Mouse (Mus musculus) heart, embryonic 12.5 days (tissue): Measurements from ENCODE around the gene Olfr1499. TPM values are rescaled to one million over a fixed set of nuclear protein-coding genes. Genes with fewer than 3 reads are reported as not detected.
"Not testable (repeated sequence)": the region's sequence is repeated elsewhere in the genome, so short reads cannot be mapped to it uniquely, and the experiment has no call there.

Experiments
- ATAC-seq: fragments of 200-750 bp; cut with Nextera tagmentation; 2 replicates; pipeline ENCODE4 v1.8.0; 2017; ENCODE audit warnings: moderate TSS enrichment, moderate library complexity; ENCODE audit not compliant: insufficient number of reproducible peaks, low FRiP score
- H3K27ac ChIP-seq: fragments of 300-500 bp; sonication (generic); 2 replicates; pipeline ENCODE4 v1.5.1; 2016; ENCODE audit warnings: mild to moderate bottlenecking, moderate library complexity; ENCODE audit not compliant: poor library complexity, severe bottlenecking
- H3K27me3 ChIP-seq: fragments of 300-500 bp; sonication (generic); replicated peaks from 2 replicates; pipeline ENCODE4 v1.6.1; 2016; ENCODE audit warnings: mild to moderate bottlenecking, moderate library complexity
- H3K36me3 ChIP-seq: fragments of 300-500 bp; sonication (generic); 2 replicates; pipeline ENCODE4 v1.6.1; 2016; ENCODE audit warnings: mild to moderate bottlenecking, moderate library complexity
- H3K4me1 ChIP-seq: fragments of 300-500 bp; sonication (generic); replicated peaks from 2 replicates; pipeline ENCODE4 v1.6.1; 2016; ENCODE audit warnings: mild to moderate bottlenecking
- H3K4me2 ChIP-seq: fragments of 300-500 bp; sonication (generic); 2 replicates; pipeline ENCODE4 v1.6.1; 2016; ENCODE audit warnings: mild to moderate bottlenecking, moderate library complexity
- H3K4me3 ChIP-seq: fragments of 300-500 bp; sonication (generic); 2 replicates; pipeline ENCODE4 v1.5.1; 2016; ENCODE audit warnings: mild to moderate bottlenecking
- H3K9ac ChIP-seq: fragments of 300-500 bp; sonication (generic); 2 replicates; pipeline ENCODE4 v1.6.1; 2016; ENCODE audit warnings: mild to moderate bottlenecking, moderate library complexity
- H3K9me3 ChIP-seq: fragments of 300-500 bp; sonication (generic); replicated peaks from 2 replicates; pipeline ENCODE4 v1.6.1; 2016; ENCODE audit warnings: mild to moderate bottlenecking, moderate library complexity
- WGBS: fragments of 180-500 bp; shearing (Covaris S2); methylation state at CpG from one replicate; pipeline ENCODE4 v1.1.7; 2016; 5-methylcytosine and 5-hydroxymethylcytosine counted together
- polyA plus RNA-seq: library from polyadenylated mRNA; unstranded; fragments of >200 nt; fragmentation: Nextera tagmentation; extraction: Ambion mirVana; gene quantifications from 2 replicates; pipeline ENCODE4 v1.2.1, GENCODE M21; 2016

Gene Olfr1499
- not detected in 2 replicates for polyA plus RNA-seq

- Histone ChIP-seq H3K9ac (no peak within 1 kb of the TSS), H3K4me2 (no peak within 1 kb of the TSS), H3K27ac (no peak within 1 kb of the TSS), H3K4me3 (no peak within 1 kb of the TSS), H3K27me3 (no peaks in the 10 kb centered on the region), H3K36me3 (no peaks in the 10 kb centered on the region), H3K9me3 (0 out of 2 replicates have a peak, but pooled peaks cover 3% of the 10 kb centered on the region), H3K4me1 (no peaks in the 10 kb centered on the region)
- ATAC-seq: no peak
Measured at GRCm38 (mm10) chr19:13819347-13819746, at the start of gene Olfr1499. Gene Olfr1499, minus strand, starts transcription at chr19:13819447.

GRCm38 (mm10) chr19:13861495-13861894, 42.2 kb upstream of the Olfr1499 start, which contains the start of gene Olfr1502:
Gene Olfr1502, plus strand, starts transcription at chr19:13861795.
- no peaks in the 10 kb centered on the region for H3K9me3 ChIP-seq
- H3K4me3 ChIP-seq: no peak within 1 kb of the TSS
- no peaks in the 10 kb centered on the region for H3K4me1 ChIP-seq
- no peak for ATAC-seq
- WGBS: 70% methylated on average over 1 of the region's 1 CpGs
- H3K4me2 ChIP-seq: no peak within 1 kb of the TSS
- no peak within 1 kb of the TSS for H3K9ac ChIP-seq
- no peaks in the 10 kb centered on the region for H3K27me3 ChIP-seq
- no peaks in the 10 kb centered on the region for H3K36me3 ChIP-seq
- no peak within 1 kb of the TSS for H3K27ac ChIP-seq

DNA sequence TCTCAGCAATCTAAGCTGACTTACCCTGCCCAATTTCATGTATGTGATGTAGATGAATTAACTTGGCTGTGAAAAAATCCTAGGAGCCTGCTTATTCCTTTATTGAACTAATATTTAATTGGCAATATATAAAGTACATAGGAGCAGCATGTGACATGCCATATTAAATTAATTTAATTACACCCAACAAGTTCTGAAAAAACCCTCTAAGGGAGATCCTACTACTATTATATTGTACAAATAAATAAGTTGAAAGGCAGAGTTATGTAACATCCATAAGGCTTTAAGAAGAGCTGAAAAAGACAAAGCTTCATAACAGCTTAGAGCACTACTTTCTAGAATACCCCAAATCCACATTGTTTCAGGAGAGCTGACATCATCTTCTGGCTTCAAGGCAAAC, 31.3 kb upstream of the Olfr1499 start, which contains the start of gene Olfr1501:
Olfr1501 (minus strand) TSS at position 101 of the 400 bp plus-strand sequence.
- not testable (repeated sequence) for H3K9me3 ChIP-seq, H3K4me1 ChIP-seq, H3K9ac ChIP-seq, H3K36me3 ChIP-seq, H3K27me3 ChIP-seq, H3K4me3 ChIP-seq, ATAC-seq, H3K4me2 ChIP-seq, H3K27ac ChIP-seq

DNA sequence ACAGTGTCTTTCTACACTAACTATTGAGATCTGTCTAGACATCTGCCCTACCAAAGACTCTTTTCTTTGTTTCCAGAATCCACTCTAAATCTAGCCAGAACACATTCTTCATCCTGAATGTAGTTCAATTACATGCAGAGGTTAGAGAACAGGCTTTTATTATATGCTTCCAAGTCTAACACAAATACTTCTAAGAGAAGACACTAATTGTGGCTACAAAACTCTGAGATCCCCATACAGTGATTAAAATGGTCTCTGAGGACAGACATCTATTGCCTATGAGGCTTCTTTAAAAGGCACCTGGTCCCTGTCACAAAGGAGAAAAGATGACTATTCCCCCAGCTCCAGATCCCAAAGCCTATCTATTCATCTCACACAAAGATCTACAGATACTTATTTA, 11.1 kb upstream of the Olfr1499 start, which contains the start of gene Olfr1500:
Olfr1500 (minus strand) TSS at position 101 of the 400 bp plus-strand sequence.
- ATAC-seq: no peak
- Histone ChIP-seq H3K27me3 (no peaks in the 10 kb centered on the region), H3K4me1 (no peaks in the 10 kb centered on the region), H3K27ac (no peak within 1 kb of the TSS), H3K4me3 (no peak within 1 kb of the TSS), H3K9ac (no peak within 1 kb of the TSS), H3K4me2 (no peak within 1 kb of the TSS), H3K36me3 (no peaks in the 10 kb centered on the region), H3K9me3 (0 out of 2 replicates have a peak, but pooled peaks cover 3% of the 10 kb centered on the region)

DNA sequence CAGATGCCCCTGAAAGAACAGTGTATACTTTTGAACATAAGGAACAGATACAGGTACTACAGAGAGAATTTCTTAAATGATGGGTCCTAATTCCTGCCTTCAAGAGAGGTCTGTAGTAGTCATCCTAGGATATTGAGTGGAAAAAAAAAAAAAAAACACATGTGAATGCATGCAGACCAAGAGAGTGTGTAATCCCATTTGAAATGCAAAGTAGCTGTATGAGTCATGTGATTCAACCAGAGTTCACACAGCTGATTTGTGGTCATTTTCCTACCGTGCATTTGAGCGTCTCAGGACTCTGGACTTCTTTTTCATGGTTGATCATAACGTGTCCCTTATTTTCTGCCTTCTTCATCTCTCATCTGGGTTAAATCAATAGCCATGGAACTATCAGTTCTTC, 9.2 kb upstream of the Olfr1499 start:
- Histone ChIP-seq H3K27ac (no peak overlapping the region), H3K4me2 (no peak overlapping the region), H3K9ac (no peak overlapping the region), H3K27me3 (no peaks in the 10 kb centered on the region), H3K9me3 (0 out of 2 replicates have a peak, but pooled peaks cover 3% of the 10 kb centered on the region), H3K4me3 (no peak overlapping the region), H3K36me3 (no peaks in the 10 kb centered on the region), H3K4me1 (no peaks in the 10 kb centered on the region)
- WGBS: 61% methylated on average over 3 of the region's 3 CpGs
- ATAC-seq: no peak

DNA sequence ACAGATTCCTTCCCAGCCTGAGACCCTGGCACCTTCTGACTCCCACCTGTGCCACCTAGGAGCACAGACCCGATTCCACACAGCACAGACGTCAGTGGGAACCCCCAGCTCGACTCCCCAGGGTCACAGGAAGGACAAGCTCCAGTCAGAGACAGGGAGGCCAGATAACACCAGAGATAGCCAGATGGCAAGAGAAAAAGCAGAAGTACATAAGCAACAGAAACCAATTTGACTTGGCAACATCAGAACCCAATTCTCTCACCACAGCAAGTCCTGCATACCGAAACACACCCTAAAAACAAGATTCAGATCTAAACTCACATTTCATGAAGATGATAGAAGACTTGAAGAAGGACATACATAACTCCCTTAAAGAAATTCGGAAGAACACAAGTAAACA, 1.6 kb upstream of the Olfr1499 start:
- 44% methylated on average over 5 of the region's 5 CpGs for WGBS
- no peak overlapping the region for H3K27ac ChIP-seq
- H3K4me1 ChIP-seq: no peaks in the 10 kb centered on the region
- H3K4me3 ChIP-seq: no peak overlapping the region
- no peak for ATAC-seq
- no peaks in the 10 kb centered on the region for H3K27me3 ChIP-seq
- no peak overlapping the region for H3K9ac ChIP-seq
- H3K36me3 ChIP-seq: no peaks in the 10 kb centered on the region
- H3K9me3 ChIP-seq: 0 out of 2 replicates have a peak, but pooled peaks cover 3% of the 10 kb centered on the region
- H3K4me2 ChIP-seq: no peak overlapping the region

- Histone ChIP-seq H3K4me2 (no peak overlapping the region), H3K4me1 (no peaks in the 10 kb centered on the region), H3K9me3 (0 out of 2 replicates have a peak, but pooled peaks cover 3% of the 10 kb centered on the region), H3K9ac (no peak overlapping the region), H3K27ac (no peak overlapping the region), H3K27me3 (no peaks in the 10 kb centered on the region), H3K36me3 (no peaks in the 10 kb centered on the region), H3K4me3 (no peak overlapping the region)
- no peak for ATAC-seq
- 23% methylated on average over 5 of the region's 5 CpGs for WGBS
Measured at GRCm38 (mm10) chr19:13818827-13819226, 420 bp downstream of the Olfr1499 start.

GRCm38 (mm10) chr19:13812823-13813222, 6.4 kb downstream of the Olfr1499 start:
- ATAC-seq: no peak
- no peak overlapping the region for H3K9ac ChIP-seq
- no peak overlapping the region for H3K4me2 ChIP-seq
- 51% methylated on average over 2 of the region's 2 CpGs for WGBS
- no peak overlapping the region for H3K27ac ChIP-seq
- H3K27me3 ChIP-seq: no peaks in the 10 kb centered on the region
- no peaks in the 10 kb centered on the region for H3K4me1 ChIP-seq
- H3K36me3 ChIP-seq: no peaks in the 10 kb centered on the region
- H3K9me3 ChIP-seq: no peaks in the 10 kb centered on the region
- no peak overlapping the region for H3K4me3 ChIP-seq

DNA sequence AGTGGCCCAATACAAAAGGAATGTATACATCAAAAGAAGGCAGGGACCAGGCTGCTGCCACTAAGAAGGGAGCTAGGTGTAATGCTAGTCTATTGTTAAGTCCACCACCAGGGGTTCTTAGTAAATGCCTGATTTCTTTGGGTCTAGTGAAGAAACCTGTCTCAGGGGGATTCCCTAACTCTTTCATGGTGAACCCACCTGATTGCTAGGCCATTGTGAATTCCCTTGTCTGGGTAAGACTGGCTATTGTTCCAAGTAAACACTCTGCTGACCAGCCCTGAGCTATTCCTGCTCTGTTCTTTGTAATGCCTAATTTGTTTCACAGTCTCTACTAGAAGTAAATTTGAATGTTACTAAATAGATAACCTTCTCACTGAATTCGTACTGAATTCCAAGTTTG, 13.8 kb downstream of the Olfr1499 start:
- H3K4me3 ChIP-seq, H3K27me3 ChIP-seq, H3K9ac ChIP-seq, ATAC-seq, H3K4me1 ChIP-seq, H3K4me2 ChIP-seq, H3K36me3 ChIP-seq, H3K9me3 ChIP-seq, H3K27ac ChIP-seq: not testable (repeated sequence)
- 49% methylated on average over 1 of the region's 1 CpGs for WGBS

- Histone ChIP-seq H3K36me3 (no peaks in the 10 kb centered on the region), H3K9me3 (peaks cover 5% of the 10 kb centered on the region; the same call in 1 of the 2 replicates), H3K4me2 (no peak within 1 kb of the TSS), H3K27ac (no peak within 1 kb of the TSS), H3K4me3 (no peak within 1 kb of the TSS), H3K9ac (no peak within 1 kb of the TSS), H3K4me1 (no peaks in the 10 kb centered on the region), H3K27me3 (no peaks in the 10 kb centered on the region)
- no peak for ATAC-seq
Measured at GRCm38 (mm10) chr19:13798102-13798501, 21.1 kb downstream of the Olfr1499 start, which contains the start of gene Olfr1497. Gene Olfr1497, minus strand, starts transcription at chr19:13798202.

- no peaks in the 10 kb centered on the region for H3K4me1 ChIP-seq
- H3K9ac ChIP-seq: no peak within 1 kb of the TSS
- 76% methylated on average over 1 of the region's 1 CpGs for WGBS
- H3K27me3 ChIP-seq: no peaks in the 10 kb centered on the region
- H3K9me3 ChIP-seq: no peaks in the 10 kb centered on the region
- H3K4me2 ChIP-seq: no peak within 1 kb of the TSS
- H3K36me3 ChIP-seq: no peaks in the 10 kb centered on the region
- no peak for ATAC-seq
- H3K27ac ChIP-seq: no peak within 1 kb of the TSS
- H3K4me3 ChIP-seq: no peak within 1 kb of the TSS
Measured at GRCm38 (mm10) chr19:13777578-13777977, 41.7 kb downstream of the Olfr1499 start, which contains the start of gene Olfr1496. Gene Olfr1496, plus strand, starts transcription at chr19:13777878.
